Mouse (Mus musculus): ENCODE measurements around the gene Eif2b1. TPM values are rescaled to one million over a fixed set of nuclear protein-coding genes. Genes with fewer than 3 reads are reported as not detected.
A peak's percentile ranks its signal among the peaks of the same experiment; 100 is the strongest.
"Not testable (repeated sequence)": the region's sequence is repeated elsewhere in the genome, so short reads cannot be mapped to it uniquely, and the experiment has no call there.

Gene Eif2b1
- total RNA-seq, 2 experiments from 2014 or later: 26.7 to 26.8 TPM

DNA sequence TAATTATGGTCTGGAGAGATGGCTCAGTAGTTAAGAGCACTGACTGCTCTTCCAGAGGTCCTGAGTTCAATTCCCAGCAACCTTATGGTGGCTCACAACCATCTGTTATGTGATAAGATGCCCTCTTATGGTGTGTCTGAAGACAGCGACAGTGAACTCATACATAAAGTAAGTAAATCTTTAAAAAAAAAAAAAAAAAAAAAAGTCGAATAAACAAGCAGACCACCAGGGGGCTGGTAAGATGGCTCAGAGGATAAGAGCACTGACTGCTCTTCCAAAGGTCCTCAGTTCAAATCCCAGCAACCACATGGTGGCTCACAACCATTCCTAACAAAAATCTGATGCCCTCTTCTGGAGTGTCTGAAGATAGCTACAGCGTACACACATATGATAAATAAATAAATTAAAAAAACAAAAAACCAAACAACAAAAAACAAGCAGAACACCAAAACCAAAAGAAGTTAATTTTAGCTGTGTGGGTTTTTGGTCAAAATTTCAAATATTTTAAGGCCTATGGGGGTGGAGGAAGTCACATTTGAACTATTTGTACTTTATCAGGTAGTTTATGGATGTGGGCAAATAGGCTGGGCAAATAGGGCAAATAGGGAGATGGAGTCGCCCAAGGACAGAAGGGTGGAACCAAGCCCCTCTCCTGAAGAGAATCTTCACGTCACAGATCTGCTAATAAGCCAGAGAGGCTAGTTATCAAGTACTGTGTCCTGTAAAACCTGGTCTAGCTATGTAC lies 27.4 kb downstream of the Eif2b1 start:
- DNase-seq: not testable (repeated sequence)

DNA sequence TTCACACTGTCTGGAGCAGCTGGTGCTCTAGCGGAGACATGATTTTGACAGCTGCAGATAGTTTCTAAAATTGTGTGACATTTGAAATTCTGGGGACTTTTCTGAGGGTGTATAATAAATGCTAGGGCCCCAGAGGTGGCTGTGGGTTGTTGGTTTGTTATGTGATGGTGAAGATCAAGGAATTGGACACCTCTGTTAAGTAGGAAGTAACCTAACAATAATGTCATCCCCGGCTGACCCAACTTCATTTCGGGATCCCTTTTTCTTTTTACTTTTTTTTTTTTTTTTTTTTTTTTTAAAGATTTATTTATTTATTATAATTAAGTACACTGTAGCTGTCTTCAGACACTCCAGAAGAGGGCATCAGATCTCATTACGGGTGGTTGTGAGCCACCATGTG lies 28.2 kb downstream of the Eif2b1 start:
- DNase-seq: not testable (repeated sequence)

DNA sequence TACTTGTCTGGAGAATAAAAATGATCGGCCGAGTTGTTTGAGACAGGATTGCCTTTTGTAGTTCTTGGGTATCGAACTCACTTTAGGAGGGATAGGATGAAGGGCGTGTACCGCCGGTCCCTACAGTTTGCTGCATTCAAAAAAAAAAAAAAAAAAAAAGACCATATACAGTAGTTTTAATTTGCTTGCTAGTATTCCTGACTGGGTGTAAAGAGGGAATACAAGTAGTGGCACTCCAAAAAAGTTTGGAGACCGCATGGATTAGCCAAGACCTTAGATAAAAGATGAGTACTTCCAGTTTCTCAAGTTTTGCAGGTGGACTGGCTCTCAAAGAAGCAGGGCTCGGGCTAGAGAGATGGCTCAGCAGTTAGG lies 37.3 kb downstream of the Eif2b1 start:
- DNase-seq: no peak

- DNase-seq: peak; percentile 82 to 83
Observed at GRCm38 (mm10) chr5:124540905-124541601, 37.9 kb downstream of the Eif2b1 start.

DNA sequence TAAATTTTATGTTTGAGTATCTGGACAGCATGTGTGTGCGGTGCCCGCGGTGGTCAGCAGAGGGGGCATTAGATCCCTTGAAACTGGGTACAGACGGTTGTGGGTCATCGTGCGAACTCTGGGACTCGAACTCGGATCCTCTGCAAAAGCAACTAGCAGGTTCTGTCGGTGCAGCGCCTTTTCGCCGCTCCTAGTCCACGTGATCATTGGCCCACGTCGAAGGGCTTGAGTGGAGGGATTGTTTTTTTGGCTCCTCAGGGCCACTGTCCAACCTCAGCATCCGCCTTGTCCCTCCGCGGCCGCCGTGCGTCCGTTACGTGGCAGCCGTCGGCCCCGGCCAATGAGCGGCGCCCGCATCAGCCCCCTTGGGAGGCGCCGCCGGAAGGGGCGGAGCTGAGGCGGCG lies 38.5 kb downstream of the Eif2b1 start, which contains the start of gene Tmed2:
Gene Tmed2, plus strand, starts transcription at position 313 of the 404 bp plus-strand sequence.
- peak; percentile 96 to 98 for DNase-seq

GRCm38 (mm10) chr5:124539905-124540304 lies 39.0 kb downstream of the Eif2b1 start:
- no peak for DNase-seq

GRCm38 (mm10) chr5:124538813-124539792 lies 39.8 kb downstream of the Eif2b1 start:
- peak; percentile 76 to 84 for DNase-seq

- peak; percentile 72 to 74 for DNase-seq
Observed at GRCm38 (mm10) chr5:124536776-124537175, 42.2 kb downstream of the Eif2b1 start.

DNA sequence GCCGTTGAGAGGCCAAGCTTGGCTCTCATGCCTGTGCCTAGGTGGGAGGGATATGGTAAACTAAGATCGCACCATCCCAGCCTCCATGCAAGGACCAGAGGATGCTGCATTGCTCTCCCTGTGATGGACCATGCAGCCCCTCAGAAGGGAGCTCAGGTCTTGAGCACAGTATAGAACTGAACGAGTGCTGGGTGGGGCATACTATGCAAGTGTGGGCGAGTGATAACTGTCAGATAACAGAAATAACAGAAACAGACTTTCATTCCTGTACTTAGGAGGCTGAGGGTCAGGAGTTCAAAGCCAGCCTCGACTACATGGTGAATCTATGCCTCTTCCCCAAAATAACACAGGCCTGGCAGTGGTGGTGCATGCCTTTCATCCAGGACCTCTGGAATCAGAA lies 43.9 kb downstream of the Eif2b1 start:
- DNase-seq: no peak

GRCm38 (mm10) chr5:124532451-124532850 lies 46.5 kb downstream of the Eif2b1 start:
- peak in 1 of 2 experiments; percentile 35 for DNase-seq

- DNase-seq: no peak
Observed at GRCm38 (mm10) chr5:124531583-124531930, 47.4 kb downstream of the Eif2b1 start.

- peak; percentile 89 to 91 for DNase-seq
Observed at GRCm38 (mm10) chr5:124530655-124531582, 48.0 kb downstream of the Eif2b1 start, which contains the start of gene Rilpl1. Gene Rilpl1, minus strand, starts transcription at chr5:124531391.

DNA sequence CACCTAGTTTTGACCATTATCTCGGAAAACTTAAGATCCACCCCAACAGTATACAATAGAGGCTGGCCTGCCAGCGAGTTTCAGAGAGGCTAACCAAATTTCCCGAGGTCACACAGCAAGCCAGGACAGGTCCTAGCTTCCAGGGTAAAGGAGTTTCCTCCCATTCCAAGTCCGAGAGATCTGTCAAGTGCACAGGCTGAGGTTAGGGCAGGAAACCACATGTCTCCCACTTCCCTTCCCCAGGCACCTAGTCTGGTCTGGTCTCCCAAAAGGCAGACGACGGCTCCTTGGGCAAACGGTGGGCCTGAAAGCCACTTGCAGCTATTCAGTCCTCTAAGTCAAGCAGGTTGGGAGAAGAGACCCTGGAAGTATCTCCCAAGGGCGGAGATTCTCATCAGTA lies 49.2 kb downstream of the Eif2b1 start:
- peak; percentile 37 to 65 for DNase-seq

DNA sequence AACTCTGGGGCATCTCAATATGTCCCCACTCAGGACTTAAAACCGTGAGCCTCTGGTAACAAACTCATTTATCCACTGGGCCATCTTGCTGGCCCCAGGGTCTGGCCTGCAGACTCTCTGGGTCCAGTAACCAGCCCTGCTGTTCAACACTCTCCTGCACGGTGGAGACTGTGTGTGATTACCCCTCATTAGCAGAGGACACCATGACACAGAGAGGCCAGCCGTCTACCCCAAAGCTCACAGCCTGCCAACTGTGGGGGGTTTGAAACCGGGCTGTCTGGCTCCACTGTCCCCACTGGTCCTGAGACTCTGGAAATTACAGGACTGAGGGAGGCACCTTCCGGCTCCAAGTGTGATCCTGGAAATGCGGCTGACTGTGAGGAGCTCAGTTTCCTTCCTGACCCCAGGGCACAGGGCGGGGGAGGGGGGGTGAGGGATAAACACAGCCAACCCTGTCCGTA lies 49.7 kb downstream of the Eif2b1 start:
- DNase-seq: peak; percentile 55 to 73

- peak in 1 of 2 experiments; percentile 78 for DNase-seq
Observed at GRCm38 (mm10) chr5:124528791-124529190, 50.1 kb downstream of the Eif2b1 start.

DNA sequence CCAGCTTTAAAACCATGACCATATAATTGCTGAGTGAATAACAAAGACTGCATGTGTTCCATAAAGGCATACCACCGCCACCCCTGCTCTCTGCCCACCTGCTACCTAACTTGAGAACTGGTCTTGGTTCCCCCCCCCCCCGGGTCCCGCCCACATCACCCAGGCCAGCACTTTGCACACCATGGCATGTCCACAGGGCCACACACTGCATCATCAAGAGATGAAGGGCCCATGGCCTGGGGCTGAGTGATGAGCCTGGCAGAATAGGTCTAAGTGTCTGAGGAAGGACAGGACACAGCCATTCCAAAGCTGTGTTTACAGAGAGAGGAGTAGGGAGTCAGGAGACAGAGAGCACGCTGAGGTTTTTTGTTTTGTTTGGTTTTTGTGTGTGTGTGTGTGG lies 50.6 kb downstream of the Eif2b1 start:
- DNase-seq: no peak

DNA sequence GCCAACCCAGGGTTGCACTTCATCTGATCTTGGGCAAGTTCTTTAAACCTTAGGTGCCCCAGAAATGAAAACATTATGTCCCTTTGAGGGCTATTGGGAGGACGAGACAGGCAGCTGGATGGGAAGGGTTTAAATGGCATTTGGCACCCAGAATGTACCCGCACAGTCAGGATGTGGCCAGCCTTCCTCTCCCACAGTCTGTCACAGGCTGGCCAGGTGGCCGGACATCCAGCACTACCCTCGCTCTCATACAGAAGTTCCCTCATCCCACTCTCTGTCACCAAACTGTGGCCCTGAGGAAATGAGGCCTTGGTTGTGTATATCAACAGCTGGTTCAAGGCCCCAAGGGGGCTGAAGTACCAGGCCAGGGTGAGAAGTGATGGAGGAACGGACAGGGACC lies 54.0 kb downstream of the Eif2b1 start:
- no peak for DNase-seq

DNA sequence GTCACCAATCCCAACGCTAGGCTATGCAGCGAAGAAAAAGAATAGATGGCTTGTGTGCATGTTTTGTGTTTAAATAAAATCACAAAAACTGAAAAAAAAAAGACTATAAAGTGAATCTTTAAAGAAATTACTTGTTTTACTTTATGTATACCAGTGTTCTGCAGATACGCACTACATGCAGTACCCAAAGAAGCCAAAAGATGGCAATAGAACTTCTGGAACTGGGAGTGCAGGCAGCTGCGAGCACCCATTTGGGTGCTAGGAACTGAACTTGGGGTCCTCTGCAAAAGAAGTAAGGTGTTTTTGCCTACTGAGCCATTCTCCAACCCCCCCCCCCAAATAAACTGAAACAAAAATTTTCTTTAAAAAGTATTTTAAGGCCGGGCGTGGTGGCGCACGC lies 55.9 kb downstream of the Eif2b1 start:
- no peak for DNase-seq

- no peak for DNase-seq
Observed at GRCm38 (mm10) chr5:124521588-124521987, 57.3 kb downstream of the Eif2b1 start.

All from heart, adult 18-20 months (tissue).